Mouse (Mus musculus): ENCODE data around the gene Orm2. TPM values are rescaled to one million over a fixed set of nuclear protein-coding genes. Genes with fewer than 3 reads are reported as not detected.

Orm2 gene
- total and polyA plus RNA-seq, 3 experiments: not detected

DNA sequence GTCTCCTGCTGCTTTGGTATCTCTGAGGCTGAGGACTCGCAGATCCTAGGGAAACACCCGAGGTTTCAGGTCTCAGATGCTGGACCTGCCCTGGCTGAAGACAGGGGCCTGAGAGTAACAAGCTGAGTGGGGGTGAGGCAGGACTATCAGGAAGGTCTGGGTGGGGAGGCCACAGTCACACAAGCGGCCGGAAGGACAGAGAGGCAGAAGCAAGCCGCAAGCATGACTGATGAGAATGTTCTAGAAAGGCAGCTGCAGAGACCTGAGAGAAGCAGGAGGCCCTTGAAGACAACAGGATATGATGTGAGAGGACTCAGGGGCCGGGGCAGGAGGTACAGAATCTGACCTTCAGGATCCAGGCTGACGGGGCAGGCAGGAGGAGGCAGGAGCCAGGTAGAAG is 42.0 kb downstream of the Orm2 start:
- no peaks in the 10 kb centered on the region for H3K79me2 ChIP-seq (replicated peaks; ENCODE audit: control insufficient read depth, insufficient read depth, low read length)
- intact Hi-C loops (cut with DNase I): loop anchor here (10.0 kb wide), 1 partner anchor 889 kb away; the partner anchor contains the start of gene Alad
- peak in 1 of 2 experiments; percentile 63 for DNase-seq
- H3K36me3 ChIP-seq (ENCODE audit: control insufficient read depth, insufficient read depth, low read length): no peaks in the 10 kb centered on the region
- 43% methylated on average over 7 of the region's 7 CpGs for WGBS
- no peaks in the 10 kb centered on the region for H3K27me3 ChIP-seq (ENCODE audit: control insufficient read depth, insufficient read depth, low read length)
- 0 out of 2 replicates have a peak overlapping the region, but pooled peaks have one; percentile 3 for H3K9ac ChIP-seq (ENCODE audit: low read depth, low read length)
- TF ChIP-seq EP300 (IDR thresholded peaks at IDR 0.05; ENCODE audit: insufficient read depth, low read depth, low read length) (no peak), POLR2A (IDR thresholded peaks at IDR 0.05; ENCODE audit: insufficient read depth, low read depth, low read length) (no peak), CTCF (IDR thresholded peaks at IDR 0.05) (no peak)
- H3K27ac ChIP-seq: peak overlapping the region; percentile 98
- no peak overlapping the region for H3K4me3 ChIP-seq
- peaks cover 19% of the 10 kb centered on the region for H3K4me1 ChIP-seq (ENCODE audit: control insufficient read depth, insufficient read depth, low read length)

DNA sequence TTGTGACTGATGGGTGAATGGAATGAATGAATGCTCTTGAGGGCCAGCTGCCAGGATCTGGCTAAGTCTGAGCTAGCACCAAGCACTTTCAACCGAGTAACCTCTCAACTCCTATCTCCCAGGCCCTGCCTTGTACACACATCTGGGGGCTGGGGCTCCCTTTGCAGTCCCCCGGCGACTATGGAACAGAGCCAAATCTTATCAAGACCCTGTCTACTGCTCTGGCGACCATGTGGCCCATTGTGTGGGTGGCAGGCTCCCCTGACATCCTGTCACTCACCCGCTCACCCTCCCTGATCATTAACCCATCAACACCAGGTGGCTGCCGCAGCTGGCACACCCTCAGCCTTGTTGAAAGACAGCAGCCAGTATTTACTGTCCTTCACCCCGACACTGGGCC is 42.8 kb downstream of the Orm2 start:
- no peaks in the 10 kb centered on the region for H3K27me3 ChIP-seq (ENCODE audit: control insufficient read depth, insufficient read depth, low read length)
- DNase-seq: peak in 1 of 2 experiments; percentile 38
- no peaks in the 10 kb centered on the region for H3K36me3 ChIP-seq (ENCODE audit: control insufficient read depth, insufficient read depth, low read length)
- H3K27ac ChIP-seq: 0 out of 2 replicates have a peak overlapping the region, but pooled peaks have one; percentile 98
- H3K79me2 ChIP-seq (replicated peaks; ENCODE audit: control insufficient read depth, insufficient read depth, low read length): no peaks in the 10 kb centered on the region
- H3K4me1 ChIP-seq (ENCODE audit: control insufficient read depth, insufficient read depth, low read length): peaks cover 14% of the 10 kb centered on the region
- no peak overlapping the region for H3K4me3 ChIP-seq
- TF ChIP-seq EP300 (IDR thresholded peaks at IDR 0.05; ENCODE audit: insufficient read depth, low read depth, low read length) (no peak), POLR2A (IDR thresholded peaks at IDR 0.05; ENCODE audit: insufficient read depth, low read depth, low read length) (no peak), CTCF (IDR thresholded peaks at IDR 0.05) (no peak)
- intact Hi-C loops (cut with DNase I): loop anchor here (10.0 kb wide), 1 partner anchor 890 kb away; the partner anchor contains the start of gene Alad
- WGBS: 27% methylated on average over 7 of the region's 7 CpGs
- H3K9ac ChIP-seq (ENCODE audit: low read depth, low read length): no peak overlapping the region

DNA sequence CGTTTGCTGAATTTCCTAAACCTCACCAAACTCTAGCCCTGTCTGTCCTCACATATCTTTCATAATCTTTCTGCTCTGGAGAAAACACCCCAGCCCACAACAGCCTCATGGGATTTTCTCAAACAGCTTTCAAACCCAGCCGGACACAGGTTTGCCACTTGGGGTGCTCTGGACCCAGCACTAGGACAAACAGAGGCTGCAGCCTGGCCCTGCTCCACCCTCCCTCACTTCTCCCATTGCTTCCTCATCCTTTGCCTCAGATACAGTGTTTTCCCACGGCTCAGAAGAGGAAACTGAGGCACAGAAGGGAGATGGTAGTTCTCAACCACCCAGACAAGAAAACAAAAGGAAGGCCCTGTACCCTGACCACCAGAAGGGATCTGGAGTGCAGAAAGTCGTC is 43.4 kb downstream of the Orm2 start:
- intact Hi-C loops (cut with DNase I): loop anchor here (10.0 kb wide), 1 partner anchor 891 kb away; the partner anchor contains the start of gene Alad
- DNase-seq: no peak
- TF ChIP-seq EP300 (IDR thresholded peaks at IDR 0.05; ENCODE audit: insufficient read depth, low read depth, low read length): no peak
- no peak for TF ChIP-seq POLR2A (IDR thresholded peaks at IDR 0.05; ENCODE audit: insufficient read depth, low read depth, low read length)
- TF ChIP-seq CTCF (IDR thresholded peaks at IDR 0.05): no peak
- Histone ChIP-seq H3K9ac (ENCODE audit: low read depth, low read length) (no peak overlapping the region), H3K4me1 (ENCODE audit: control insufficient read depth, insufficient read depth, low read length) (peaks cover 10% of the 10 kb centered on the region), H3K79me2 (replicated peaks; ENCODE audit: control insufficient read depth, insufficient read depth, low read length) (no peaks in the 10 kb centered on the region), H3K27me3 (ENCODE audit: control insufficient read depth, insufficient read depth, low read length) (no peaks in the 10 kb centered on the region), H3K27ac (no peak overlapping the region), H3K36me3 (ENCODE audit: control insufficient read depth, insufficient read depth, low read length) (no peaks in the 10 kb centered on the region), H3K4me3 (no peak overlapping the region)
- WGBS: 65% methylated on average over 4 of the region's 4 CpGs

DNA sequence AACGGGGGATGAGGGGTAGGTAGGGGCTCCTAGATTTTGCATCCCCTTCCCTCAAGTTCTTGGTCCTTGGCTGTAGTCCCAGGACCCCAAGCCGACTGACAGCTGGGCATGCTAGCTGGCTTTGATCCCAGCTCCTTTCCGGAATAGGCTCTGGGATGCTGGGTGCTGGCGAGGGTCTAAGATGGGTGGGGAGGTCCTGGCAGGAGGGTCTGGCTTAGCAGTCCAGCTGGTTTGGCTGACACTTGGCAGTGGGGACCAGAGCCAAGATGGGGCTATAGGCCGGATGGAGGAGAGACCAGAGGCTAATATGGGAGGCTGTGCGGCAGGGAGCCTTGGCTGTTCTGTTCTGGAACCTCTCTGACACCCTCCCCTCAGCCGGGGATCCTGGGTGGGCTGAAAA is 46.0 kb downstream of the Orm2 start:
- intact Hi-C loops (cut with DNase I): loop anchor here (10.0 kb wide), 1 partner anchor 893 kb away; the partner anchor contains the start of gene Alad
- Histone ChIP-seq H3K4me1 (ENCODE audit: control insufficient read depth, insufficient read depth, low read length) (peaks cover 13% of the 10 kb centered on the region), H3K79me2 (replicated peaks; ENCODE audit: control insufficient read depth, insufficient read depth, low read length) (no peaks in the 10 kb centered on the region), H3K36me3 (ENCODE audit: control insufficient read depth, insufficient read depth, low read length) (no peaks in the 10 kb centered on the region), H3K27ac (peak overlapping the region; percentile 59; the same call in 1 of the 2 replicates), H3K4me3 (no peak overlapping the region), H3K9ac (ENCODE audit: low read depth, low read length) (peak overlapping the region; percentile 29), H3K27me3 (ENCODE audit: control insufficient read depth, insufficient read depth, low read length) (no peaks in the 10 kb centered on the region)
- TF ChIP-seq POLR2A (IDR thresholded peaks at IDR 0.05; ENCODE audit: insufficient read depth, low read depth, low read length): no peak
- no peak for TF ChIP-seq CTCF (IDR thresholded peaks at IDR 0.05)
- no peak for TF ChIP-seq EP300 (IDR thresholded peaks at IDR 0.05; ENCODE audit: insufficient read depth, low read depth, low read length)
- 32% methylated on average over 7 of the region's 7 CpGs for WGBS
- peak in 1 of 2 experiments; percentile 31 for DNase-seq

DNA sequence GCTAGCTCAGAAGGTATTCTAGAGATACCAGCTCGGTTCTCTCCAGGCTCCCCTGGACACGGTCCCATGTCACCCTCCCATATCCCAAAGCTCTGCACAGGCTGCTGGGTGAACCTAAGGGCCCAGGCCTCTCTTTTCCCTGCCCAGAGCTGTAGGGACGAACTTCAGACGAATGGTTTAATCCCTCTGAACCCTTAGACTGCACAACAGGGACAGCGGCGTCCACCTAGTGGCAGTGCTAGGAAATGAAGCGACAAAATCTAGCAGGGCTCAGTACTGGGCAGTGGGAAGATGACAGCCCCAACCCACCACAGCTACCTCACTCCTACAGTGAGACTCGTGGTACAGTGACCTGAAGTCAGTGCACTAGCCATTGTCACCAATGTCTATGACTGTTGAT is 46.4 kb downstream of the Orm2 start:
- TF ChIP-seq POLR2A (IDR thresholded peaks at IDR 0.05; ENCODE audit: insufficient read depth, low read depth, low read length) (no peak), CTCF (IDR thresholded peaks at IDR 0.05) (peak; percentile 87)
- H3K27ac ChIP-seq: peak overlapping the region; percentile 59
- H3K9ac ChIP-seq (ENCODE audit: low read depth, low read length): peak overlapping the region; percentile 42; the same call in 1 of the 2 replicates
- H3K79me2 ChIP-seq (replicated peaks; ENCODE audit: control insufficient read depth, insufficient read depth, low read length): no peaks in the 10 kb centered on the region
- H3K36me3 ChIP-seq (ENCODE audit: control insufficient read depth, insufficient read depth, low read length): no peaks in the 10 kb centered on the region
- H3K4me3 ChIP-seq: peak overlapping the region; percentile 71; the same call in 1 of the 2 replicates
- DNase-seq: peak; percentile 74
- peaks cover 9% of the 10 kb centered on the region for H3K4me1 ChIP-seq (ENCODE audit: control insufficient read depth, insufficient read depth, low read length)
- 9% methylated on average over 8 of the region's 8 CpGs for WGBS
- intact Hi-C loops (cut with DNase I): loop anchor here (1.0 to 10.0 kb wide), 2 partner anchors 40 to 894 kb away; partner anchors contain the start of gene Alad
- no peaks in the 10 kb centered on the region for H3K27me3 ChIP-seq (ENCODE audit: control insufficient read depth, insufficient read depth, low read length)

DNA sequence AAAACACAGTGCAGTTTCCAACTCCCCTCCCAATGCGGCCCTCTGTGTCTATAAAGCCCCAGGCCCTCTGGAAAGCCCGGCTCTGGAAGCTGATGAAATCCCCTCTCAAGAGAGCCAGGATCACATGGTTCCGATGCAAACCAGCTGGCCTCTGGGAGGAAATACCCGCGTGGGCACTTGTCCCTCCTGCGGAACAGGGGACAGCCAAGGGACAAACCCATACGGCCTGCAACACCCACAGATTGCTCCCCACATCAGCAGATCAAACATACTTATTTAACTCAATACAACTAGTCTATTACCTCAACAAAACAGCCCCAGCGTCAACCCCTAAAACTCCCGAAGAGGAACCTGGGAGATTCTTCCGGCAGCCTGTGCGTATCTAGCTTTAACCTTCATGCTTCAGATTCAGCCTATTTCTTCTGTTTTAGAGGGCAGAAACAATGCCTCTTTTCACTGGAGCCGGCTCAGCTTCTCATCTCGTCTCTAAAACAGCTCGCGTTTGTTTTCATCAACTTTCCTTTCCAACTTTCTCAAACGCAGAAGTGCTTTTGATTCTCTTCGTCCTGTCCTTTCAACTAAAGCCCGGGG is 47.2 kb downstream of the Orm2 start:
- Histone ChIP-seq H3K79me2 (replicated peaks; ENCODE audit: control insufficient read depth, insufficient read depth, low read length) (no peaks in the 10 kb centered on the region), H3K27ac (peak overlapping the region; percentile 59), H3K4me1 (ENCODE audit: control insufficient read depth, insufficient read depth, low read length) (peaks cover 5% of the 10 kb centered on the region), H3K36me3 (ENCODE audit: control insufficient read depth, insufficient read depth, low read length) (no peaks in the 10 kb centered on the region), H3K9ac (ENCODE audit: low read depth, low read length) (peak overlapping the region; percentile 49), H3K4me3 (peak overlapping the region; percentile 71), H3K27me3 (ENCODE audit: control insufficient read depth, insufficient read depth, low read length) (no peaks in the 10 kb centered on the region)
- peak; percentile 58 to 61 for DNase-seq
- WGBS: 3% methylated on average over 18 of the region's 18 CpGs
- intact Hi-C loops (cut with DNase I): loop anchor here (1.0 to 10.0 kb wide), 2 partner anchors 41 to 895 kb away; partner anchors contain the start of gene Alad
- TF ChIP-seq POLR2A (IDR thresholded peaks at IDR 0.05; ENCODE audit: insufficient read depth, low read depth, low read length) (no peak), EP300 (IDR thresholded peaks at IDR 0.05; ENCODE audit: insufficient read depth, low read depth, low read length) (no peak), CTCF (IDR thresholded peaks at IDR 0.05) (no peak)

Measured in heart, adult 2 months (tissue).